Mouse (Mus musculus) G1E (cell line): ENCODE results near the gene Impdh1.

Experiments
- CTCF ChIP-seq: IDR thresholded peaks from 2 replicates; pipeline ENCODE4 v1.5.1; 2012; ENCODE audit warnings: low read depth, low read length, inconsistent platforms, mixed read lengths
- TAL1 ChIP-seq: conservative IDR thresholded peaks from 2 replicates; pipeline ENCODE4 v1.6.1; 2012; ENCODE audit warnings: low read depth, low read length, inconsistent platforms, mixed read lengths

GRCm38 (mm10) chr6:29213436-29213835, 2.7 kb downstream of the Impdh1 start:
- TF ChIP-seq CTCF (no peak), TAL1 (no peak)
